Mouse (Mus musculus): ENCODE results near the gene Dchs1.
"Not testable (repeated sequence)": the region's sequence is repeated elsewhere in the genome, so short reads cannot be mapped to it uniquely, and the experiment has no call there.

The Dchs1 gene

GRCm38 (mm10) chr7:105740851-105741250, 46.6 kb downstream of the Dchs1 start:
- DNase-seq = no peak

- DNase-seq = no peak
Measured at GRCm38 (mm10) chr7:105740089-105740795, 47.2 kb downstream of the Dchs1 start.

GRCm38 (mm10) chr7:105738948-105739347, 48.5 kb downstream of the Dchs1 start:
- DNase-seq = peak; percentile 55

DNA sequence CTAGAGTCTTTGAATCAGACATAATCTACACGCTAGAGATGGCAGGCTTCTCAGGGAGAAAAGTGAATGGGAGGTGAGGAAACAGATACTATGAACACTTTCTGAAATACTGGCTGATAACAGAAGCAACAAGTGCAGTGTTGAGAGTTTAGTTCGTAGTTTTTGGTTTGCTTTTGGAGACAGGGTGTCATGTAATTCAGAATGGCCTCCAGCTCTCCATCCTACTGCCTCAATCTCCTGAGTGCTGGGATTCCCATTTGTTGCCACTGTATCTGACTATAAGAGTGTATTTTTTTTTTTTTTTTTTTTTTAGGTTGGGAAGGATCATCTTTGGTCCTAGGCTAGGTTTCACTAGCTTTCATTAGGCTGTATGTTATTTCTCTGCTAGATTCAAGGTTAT, 49.2 kb downstream of the Dchs1 start:
- DNase-seq = no peak

DNA sequence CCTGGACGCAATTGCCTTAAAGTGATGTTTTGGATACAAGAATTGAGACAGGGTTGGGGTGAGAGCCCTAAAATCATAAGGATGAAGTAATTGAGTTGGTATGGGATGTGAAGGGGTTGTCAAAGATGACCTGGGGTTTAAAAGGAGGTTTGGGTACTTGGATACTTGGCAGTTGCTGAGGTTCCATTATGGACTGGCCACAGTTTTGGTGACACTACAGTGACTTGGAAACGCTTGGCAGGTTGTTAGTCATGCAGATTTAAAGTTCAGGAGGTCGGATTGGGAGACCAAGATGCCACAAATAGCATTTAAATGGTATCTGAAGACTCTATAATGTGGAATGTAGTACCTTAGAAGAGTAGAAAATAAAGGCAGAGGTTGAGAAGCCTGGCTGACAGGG, 49.8 kb downstream of the Dchs1 start:
- no peak for DNase-seq

DNA sequence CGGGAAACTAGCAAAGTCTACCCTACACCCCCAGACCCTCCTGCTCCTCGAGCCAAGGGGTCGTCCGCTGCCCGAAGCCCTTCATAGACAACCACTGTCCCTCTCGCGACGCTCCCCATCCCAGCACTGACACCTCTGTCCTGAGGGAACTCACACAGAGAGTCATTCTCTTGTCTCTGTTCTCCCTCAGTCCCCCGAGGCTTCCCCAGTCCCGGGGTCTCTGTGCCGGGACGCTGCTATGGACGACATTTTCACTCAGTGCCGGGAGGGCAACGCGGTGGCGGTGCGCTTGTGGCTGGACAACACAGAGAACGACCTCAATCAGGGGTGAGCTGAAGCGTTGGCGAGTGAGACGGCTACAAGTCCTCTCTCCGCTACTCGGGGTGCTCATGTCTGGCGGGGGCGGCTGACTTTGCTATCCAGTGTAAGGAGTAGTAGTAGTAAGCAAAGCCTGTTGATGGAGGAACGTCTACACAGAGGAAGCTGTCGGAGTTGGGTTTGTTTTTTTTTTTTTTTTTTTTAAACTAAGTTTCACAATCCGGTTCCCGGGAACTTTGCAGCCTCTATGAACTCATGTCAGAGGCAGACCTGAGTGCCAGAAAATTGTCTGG, 50.4 kb downstream of the Dchs1 start, which contains the start of gene Rrp8:
Rrp8 (minus strand) TSS at position 475 of the 611 bp plus-strand sequence.
- peak; percentile 68 for DNase-seq

- DNase-seq = peak; percentile 93
Measured at GRCm38 (mm10) chr7:105736264-105736901, 51.1 kb downstream of the Dchs1 start, which contains the start of gene Ilk. TSS of gene Ilk (plus strand) at chr7:105736592.

GRCm38 (mm10) chr7:105735464-105735863, 52.0 kb downstream of the Dchs1 start:
- DNase-seq = not testable (repeated sequence)

GRCm38 (mm10) chr7:105734826-105735225, 52.6 kb downstream of the Dchs1 start:
- no peak for DNase-seq

GRCm38 (mm10) chr7:105733836-105734235, 53.6 kb downstream of the Dchs1 start:
- DNase-seq = no peak

DNA sequence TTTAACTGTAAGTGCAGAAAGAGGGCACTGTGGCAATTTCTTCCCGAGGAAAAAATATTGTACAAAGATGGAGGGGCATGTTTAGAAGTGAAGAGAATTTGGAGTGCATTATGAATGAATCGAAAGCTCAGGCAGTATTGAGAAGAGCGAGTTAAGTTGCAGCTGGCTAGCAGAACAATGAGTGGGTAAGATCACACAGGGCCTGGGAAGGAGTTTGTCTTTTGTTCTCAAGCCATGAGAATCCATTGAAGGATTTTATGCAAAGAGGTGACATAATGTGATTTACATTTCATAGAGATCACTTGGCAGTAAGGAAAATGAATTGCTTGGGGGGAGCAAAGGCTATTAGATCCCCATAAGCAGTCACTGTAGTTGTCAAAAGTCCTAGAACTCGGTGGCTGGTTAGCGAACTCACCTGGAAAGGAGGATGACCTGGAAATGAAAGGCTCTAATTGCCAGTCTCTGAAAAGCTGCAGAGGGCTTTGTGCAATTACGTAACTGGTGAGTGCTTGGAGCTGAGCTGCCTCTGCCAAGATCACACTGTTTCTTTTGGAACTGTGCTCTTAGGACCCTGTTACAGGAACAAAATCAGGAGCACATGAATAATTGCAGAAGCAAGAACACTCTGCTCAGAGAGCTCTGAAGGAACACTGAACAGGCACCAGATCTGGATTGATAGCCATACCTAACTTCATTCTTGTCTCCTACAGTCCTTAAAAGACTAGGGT, 58.6 kb downstream of the Dchs1 start:
- no peak for DNase-seq

DNA sequence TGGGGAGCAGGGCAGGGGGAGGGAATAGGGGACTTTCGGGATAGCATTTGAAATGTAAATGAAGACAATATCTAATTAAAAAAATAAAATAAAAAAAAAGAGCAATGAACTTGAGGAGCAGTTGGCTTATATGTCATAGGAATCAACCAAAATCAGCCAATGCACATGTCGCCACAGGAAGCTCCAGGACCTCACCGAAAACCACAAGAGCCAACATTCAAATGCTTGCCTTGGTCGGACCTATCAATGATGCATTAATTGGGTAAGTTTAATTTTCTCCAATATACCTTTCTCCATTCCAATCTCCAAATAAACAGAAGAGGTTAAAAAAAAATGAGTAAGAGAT, 60.5 kb downstream of the Dchs1 start:
- no peak for DNase-seq

DNA sequence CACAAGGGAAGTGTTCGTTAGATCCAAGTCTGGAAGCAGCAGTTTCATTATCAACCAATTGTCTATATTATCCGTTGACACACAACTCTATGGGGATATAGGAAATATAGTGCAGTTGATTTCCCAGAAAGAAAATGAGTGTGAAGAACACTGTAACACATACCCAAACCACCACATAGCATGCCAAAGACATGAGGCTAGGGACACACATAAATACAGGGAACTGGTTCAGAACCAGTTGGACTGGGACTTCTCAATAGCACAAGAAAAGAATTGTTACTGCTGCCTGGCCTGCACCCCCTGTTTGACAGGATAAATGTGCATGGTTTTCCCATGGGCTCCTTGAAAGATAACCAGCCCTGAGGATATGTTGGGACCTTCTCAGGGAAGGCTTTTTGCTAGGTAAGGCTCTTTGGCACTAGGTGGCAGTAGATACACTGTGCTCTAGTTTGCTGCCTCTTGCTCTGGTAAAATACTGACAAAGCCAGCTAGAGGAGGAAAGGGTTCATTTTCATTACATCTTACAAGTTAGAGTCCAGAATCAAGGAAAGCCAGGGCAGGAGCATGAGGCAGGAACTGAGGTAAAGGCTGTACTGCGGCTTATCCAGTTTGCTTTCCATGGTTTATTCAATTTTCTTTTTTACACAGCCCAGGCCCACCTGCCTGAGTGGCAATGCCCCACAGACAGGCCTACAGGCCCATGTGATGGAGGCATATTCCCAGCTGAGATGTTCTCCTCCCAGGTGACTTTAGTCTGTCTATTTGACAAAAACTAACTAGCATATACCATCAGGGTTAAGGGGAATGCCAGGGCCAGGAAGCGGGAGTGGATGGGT, 61.1 kb downstream of the Dchs1 start:
- peak; percentile 46 for DNase-seq

GRCm38 (mm10) chr7:105721916-105722315, 65.5 kb downstream of the Dchs1 start:
- no peak for DNase-seq

GRCm38 (mm10) chr7:105715366-105715765, 72.1 kb downstream of the Dchs1 start:
- DNase-seq = no peak

GRCm38 (mm10) chr7:105708733-105709132, 78.7 kb downstream of the Dchs1 start:
- DNase-seq = no peak

- no peak for DNase-seq
Measured at GRCm38 (mm10) chr7:105703816-105704215, 83.6 kb downstream of the Dchs1 start.

- DNase-seq = no peak
Measured at GRCm38 (mm10) chr7:105703184-105703583, 84.3 kb downstream of the Dchs1 start.

Measured in kidney, adult 18-20 months (tissue).